In the genomic region with DNA sequence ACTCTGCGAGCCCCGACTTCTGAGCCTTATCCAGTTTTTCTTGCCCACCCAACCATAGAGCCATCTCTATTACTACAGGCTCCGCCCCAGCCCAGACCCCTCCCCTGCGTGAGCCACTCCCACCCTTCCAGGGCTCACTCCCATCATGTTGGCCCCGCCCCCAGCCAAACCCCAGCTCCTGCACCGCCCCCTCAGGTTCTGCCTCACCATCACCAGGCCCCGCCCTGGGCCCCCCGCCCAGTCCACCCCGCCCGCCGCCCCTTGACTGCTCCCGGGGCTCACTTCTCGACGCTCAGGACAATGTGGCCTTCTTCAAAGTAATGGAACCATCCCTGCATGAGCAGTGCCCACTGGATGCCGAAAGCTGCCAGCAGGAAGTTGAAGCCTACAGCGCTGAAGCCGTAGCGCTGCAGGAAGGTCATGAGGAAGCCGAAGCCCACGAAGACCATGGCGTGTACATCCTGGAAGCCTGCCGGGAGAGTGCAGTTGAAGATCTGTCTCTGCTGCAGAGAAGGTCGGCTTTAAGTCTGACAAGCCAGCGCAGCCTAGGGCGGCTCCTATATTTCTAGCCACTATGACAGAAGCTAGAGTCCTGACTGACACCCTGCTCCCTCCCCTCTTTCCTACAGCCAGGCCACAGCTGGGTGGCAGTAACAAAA, we compare ENCODE assay signal across 8 mouse cellular contexts. TPM values are rescaled to one million over a fixed set of nuclear protein-coding genes. Genes with fewer than 3 reads are reported as not detected.
DNase-seq lines count a peak whose midpoint lies in the region; ATAC-seq lines count a peak whose summit lies in the region.

No protein-coding gene starts in this region.

- no peaks in the 10 kb centered on the region for H3K9me3 ChIP-seq in embryonic facial prominence, embryonic 11.5 days (replicated peaks; ENCODE audit: control insufficient read depth, low read length)
- H3K9me3 ChIP-seq in intestine, embryonic 16.5 days (ENCODE audit: control insufficient read depth, low read length): no peaks in the 10 kb centered on the region
- no peaks in the 10 kb centered on the region for H3K9me3 ChIP-seq in midbrain, embryonic 12.5 days

- peak overlapping the region; percentile 13; the same call in 1 of the 2 replicates for H3K9ac ChIP-seq in embryonic facial prominence, embryonic 11.5 days (replicated peaks; ENCODE audit: low read length)
- H3K9ac ChIP-seq in intestine, embryonic 16.5 days (ENCODE audit: low read depth, low read length): no peak overlapping the region
- H3K9ac ChIP-seq in midbrain, embryonic 12.5 days (replicated peaks): peak overlapping the region; percentile 39; the same call in 1 of the 2 replicates

- H3K4me1 ChIP-seq in embryonic facial prominence, embryonic 11.5 days (ENCODE audit: control insufficient read depth, insufficient read depth, low read length): no peaks in the 10 kb centered on the region
- peaks cover 6% of the 10 kb centered on the region; the same call in 1 of the 2 replicates for H3K4me1 ChIP-seq in intestine, embryonic 16.5 days (ENCODE audit: control insufficient read depth, insufficient read depth, low read length)
- H3K4me1 ChIP-seq in midbrain, embryonic 12.5 days: peaks cover 19% of the 10 kb centered on the region

- H3K27me3 ChIP-seq in embryonic facial prominence, embryonic 11.5 days (ENCODE audit: control insufficient read depth, insufficient read depth, low read length): peaks cover 5% of the 10 kb centered on the region; the same call in 1 of the 2 replicates
- H3K27me3 ChIP-seq in intestine, embryonic 16.5 days (replicated peaks; ENCODE audit: control insufficient read depth, insufficient read depth, low read length): peaks cover 35% of the 10 kb centered on the region
- peaks cover 83% of the 10 kb centered on the region for H3K27me3 ChIP-seq in midbrain, embryonic 12.5 days

- 1% methylated on average over 25 of the region's 25 CpGs for WGBS in embryonic facial prominence, embryonic 11.5 days
- under 1% methylated on average over 25 of the region's 25 CpGs for WGBS in intestine, embryonic 16.5 days
- 2% methylated on average over 25 of the region's 25 CpGs for WGBS in midbrain, embryonic 12.5 days

- 0 out of 2 replicates have a peak, but pooled peaks have one; percentile 64 for ATAC-seq in embryonic facial prominence, embryonic 11.5 days (replicated peaks; ENCODE audit: insufficient number of reproducible peaks, low FRiP score, low TSS enrichment, low read depth)
- peak; percentile 52; the same call in 1 of the 2 replicates for ATAC-seq in intestine, embryonic 16.5 days
- peak; percentile 67 for ATAC-seq in midbrain, embryonic 12.5 days (ENCODE audit: low FRiP score, low read depth)
- no peak for ATAC-seq in inflammation-experienced regulatory T-cells, adult 6 months

- DNase-seq in left cerebral cortex, postnatal 4 days: peak; percentile 73
- no peak for DNase-seq in left cerebral cortex, adult 8-10 months (ENCODE audit: low spot score in 2 of 2)
- peak; percentile 76 for DNase-seq in embryonic facial prominence, embryonic 11.5 days (ENCODE audit: low spot score)
- DNase-seq in cerebellum, adult 11 months: no peak
- DNase-seq in urinary bladder, postnatal 14 days (ENCODE audit: low spot score): no peak

- no peaks in the 10 kb centered on the region for H3K36me3 ChIP-seq in embryonic facial prominence, embryonic 11.5 days (replicated peaks; ENCODE audit: control insufficient read depth, insufficient read depth, low read depth, low read length)
- no peaks in the 10 kb centered on the region for H3K36me3 ChIP-seq in intestine, embryonic 16.5 days (ENCODE audit: control insufficient read depth, insufficient read depth, low read length)
- H3K36me3 ChIP-seq in midbrain, embryonic 12.5 days: no peaks in the 10 kb centered on the region

- H3K27ac ChIP-seq in embryonic facial prominence, embryonic 11.5 days (replicated peaks; ENCODE audit: low read depth, low read length): no peak overlapping the region
- no peak overlapping the region for H3K27ac ChIP-seq in intestine, embryonic 16.5 days (ENCODE audit: low read length)
- no peak overlapping the region for H3K27ac ChIP-seq in midbrain, embryonic 12.5 days (replicated peaks)

- peak overlapping the region; percentile 57 for H3K4me2 ChIP-seq in embryonic facial prominence, embryonic 11.5 days (ENCODE audit: low read depth, low read length)
- peak overlapping the region; percentile 58 for H3K4me2 ChIP-seq in intestine, embryonic 16.5 days (ENCODE audit: low read depth, low read length)
- peak overlapping the region; percentile 66 for H3K4me2 ChIP-seq in midbrain, embryonic 12.5 days (replicated peaks)

- intact Hi-C loops in left cerebral cortex, postnatal 4 days (cut with DNase I): no loop called here

- peak overlapping the region; percentile 17 for H3K4me3 ChIP-seq in embryonic facial prominence, embryonic 11.5 days (ENCODE audit: low read depth, low read length)
- H3K4me3 ChIP-seq in intestine, embryonic 16.5 days (ENCODE audit: low read length): peak overlapping the region; percentile 27
- peak overlapping the region; percentile 37 for H3K4me3 ChIP-seq in midbrain, embryonic 12.5 days

RNA-seq across cellular contexts. Expression of a gene that starts 10.1 kb away (rescaled TPM):
- total RNA-seq in left cerebral cortex, postnatal 4 days (2021): 1 to 10 TPM; 2.4 to 3.7 TPM
- total RNA-seq in left cerebral cortex, adult 8-10 months (2022): 1 to 10 TPM; 1.7 to 3.0 (median 2.3) TPM
- polyA plus RNA-seq in embryonic facial prominence, embryonic 11.5 days (2014; fragmentation: Nextera tagmentation; extraction: Ambion mirVana): 0.53 and 0.67 TPM in 2 replicates
- polyA plus RNA-seq in intestine, embryonic 16.5 days (2015; fragmentation: Nextera tagmentation; extraction: Ambion mirVana): 0.20 and 0.23 TPM in 2 replicates
- 1.5 and 2.2 TPM in 2 replicates for polyA plus RNA-seq in midbrain, embryonic 12.5 days (2016; fragmentation: Nextera tagmentation; extraction: Ambion mirVana)
- not detected for polyA plus RNA-seq in inflammation-experienced regulatory T-cells, adult 6 months (2017; shearing (Covaris generic))

RNA-seq across cellular contexts. Expression of a gene that starts 52.6 kb away (rescaled TPM):
- total RNA-seq in left cerebral cortex, postnatal 4 days (2021): 1 to 10 TPM; 2.3 to 2.7 TPM
- under 1 TPM in 2 of 4 experiments, not detected in 2; 0.11 to 0.22 TPM for total RNA-seq in left cerebral cortex, adult 8-10 months (2022)
- polyA plus RNA-seq in embryonic facial prominence, embryonic 11.5 days (2014; fragmentation: Nextera tagmentation; extraction: Ambion mirVana): 15.3 and 16.3 TPM in 2 replicates
- polyA plus RNA-seq in intestine, embryonic 16.5 days (2015; fragmentation: Nextera tagmentation; extraction: Ambion mirVana): 4.3 and 4.5 TPM in 2 replicates
- 14.4 and 15.0 TPM in 2 replicates for polyA plus RNA-seq in midbrain, embryonic 12.5 days (2016; fragmentation: Nextera tagmentation; extraction: Ambion mirVana)
- 1 to 10 TPM in 2 of 3 experiments, under 1 TPM in 1; 0.95 to 3.8 (median 1.3) TPM for polyA plus RNA-seq in inflammation-experienced regulatory T-cells, adult 6 months (2017; shearing (Covaris generic))

Comparison
In these comparisons a context has a peak if more than half of its experiments do, and no peak if none do; other contexts are left out.
1. DNase-seq: peak in left cerebral cortex, postnatal 4 days (single experiment) and embryonic facial prominence, embryonic 11.5 days (single experiment); none in left cerebral cortex, adult 8-10 months (0 of 2), cerebellum, adult 11 months (single experiment) and urinary bladder, postnatal 14 days (single experiment).
2. Peak in every context shown above with its lines, with median percentiles within 50 percentile points of each other: H3K4me2 ChIP-seq and H3K4me3 ChIP-seq.